Mouse (Mus musculus) embryonic facial prominence, embryonic 13.5 days (tissue): ENCODE results near the gene Irf7. TPM values are rescaled to one million over a fixed set of nuclear protein-coding genes. Genes with fewer than 3 reads are reported as not detected.

Experiments used
- ATAC-seq: fragments of 200-750 bp; cut with Nextera tagmentation; 2 replicates; pipeline ENCODE4 v1.8.0; 2017; ENCODE audit warnings: low read depth; ENCODE audit not compliant: insufficient number of reproducible peaks, insufficient read depth, low FRiP score, low TSS enrichment
- H3K27ac ChIP-seq: fragments of 300-500 bp; sonication (generic); 2 replicates; pipeline ENCODE4 v1.5.1; 2015; ENCODE audit warnings: moderate library complexity, mild to moderate bottlenecking, inconsistent platforms
- H3K27me3 ChIP-seq: fragments of 300-500 bp; sonication (generic); 2 replicates; pipeline ENCODE4 v1.6.1; 2015; ENCODE audit warnings: mild to moderate bottlenecking, inconsistent platforms
- H3K36me3 ChIP-seq: fragments of 300-500 bp; sonication (generic); 2 replicates; pipeline ENCODE4 v1.6.1; 2015; ENCODE audit warnings: mild to moderate bottlenecking, inconsistent platforms
- H3K4me1 ChIP-seq: fragments of 300-500 bp; sonication (generic); 2 replicates; pipeline ENCODE4 v1.6.1; 2015; ENCODE audit warnings: inconsistent platforms
- H3K4me2 ChIP-seq: fragments of 300-500 bp; sonication (generic); 2 replicates; pipeline ENCODE4 v1.6.1; 2015; ENCODE audit warnings: moderate library complexity, mild to moderate bottlenecking, inconsistent platforms
- H3K4me3 ChIP-seq: fragments of 300-500 bp; sonication (generic); 2 replicates; pipeline ENCODE4 v1.5.1; 2015; ENCODE audit warnings: mild to moderate bottlenecking, inconsistent platforms
- H3K9ac ChIP-seq: fragments of 300-500 bp; sonication (generic); 2 replicates; pipeline ENCODE4 v1.6.1; 2015; ENCODE audit warnings: mild to moderate bottlenecking, inconsistent platforms
- H3K9me3 ChIP-seq: fragments of 300-500 bp; sonication (generic); 2 replicates; pipeline ENCODE4 v1.6.1; 2016; ENCODE audit warnings: inconsistent platforms
- WGBS: fragments of 180-500 bp; shearing (Covaris S2); methylation state at CpG from one replicate; pipeline ENCODE4 v1.1.7; 2015; ENCODE audit warnings: mixed read lengths; 5-methylcytosine and 5-hydroxymethylcytosine counted together
- polyA plus RNA-seq: library from polyadenylated mRNA; unstranded; fragments of >200 nt; fragmentation: Nextera tagmentation; extraction: Ambion mirVana; gene quantifications from 2 replicates; pipeline ENCODE4 v1.2.1, GENCODE M21; 2015

Gene Irf7
- polyA plus RNA-seq, 1 experiment from 2014 or later: 2.4 TPM

GRCm38 (mm10) chr7:141229702-141230101, 36.6 kb downstream of the Irf7 start:
- H3K27ac ChIP-seq: no peak overlapping the region
- ATAC-seq: no peak

DNA sequence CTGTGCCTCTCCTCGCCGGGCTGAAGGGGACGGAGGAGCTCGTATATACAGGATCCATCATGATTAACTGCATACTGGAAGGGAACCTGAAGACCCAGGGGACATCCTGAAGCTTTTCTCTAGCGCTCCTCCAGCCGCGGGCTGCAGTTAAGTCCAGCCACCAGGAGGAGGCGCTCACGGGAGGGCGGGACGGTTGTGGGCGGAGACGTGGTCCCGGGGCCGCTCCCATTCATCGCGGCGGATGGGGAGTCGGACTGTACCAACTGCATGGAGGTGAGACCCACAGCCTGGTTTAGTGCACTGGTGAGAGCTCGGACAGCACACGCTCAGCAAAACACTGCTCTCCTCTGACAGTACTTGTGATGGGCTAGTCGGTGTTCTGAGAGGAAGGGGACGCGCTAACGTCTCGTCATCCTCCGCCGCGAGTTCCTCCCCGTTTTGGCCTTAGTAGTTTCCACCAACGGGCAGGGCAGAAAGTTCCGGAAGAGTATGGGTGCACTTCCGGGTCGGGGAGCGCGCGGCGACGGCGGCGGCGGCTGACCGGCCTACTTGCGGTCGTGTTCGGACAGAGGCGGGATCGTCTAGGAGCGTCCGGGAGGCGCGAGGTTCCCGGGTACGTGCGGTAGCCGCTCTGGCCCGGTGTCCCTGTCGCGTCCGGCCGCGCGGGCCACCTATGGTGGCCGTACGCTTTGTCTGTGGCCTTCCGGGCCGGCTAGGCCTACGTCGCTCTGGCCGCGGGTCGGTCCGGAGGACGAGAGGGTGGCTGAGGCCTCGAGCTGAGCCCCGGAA, 37.8 kb downstream of the Irf7 start, which contains the start of gene Phrf1:
Gene Phrf1, plus strand, starts transcription at position 506 of the 789 bp plus-strand sequence.
- H3K9ac ChIP-seq: peak within 1 kb of the TSS; percentile 99
- H3K9me3 ChIP-seq: no peaks in the 10 kb centered on the region
- H3K27ac ChIP-seq: peak within 1 kb of the TSS; percentile 93
- WGBS: under 1% methylated on average over 76 of the region's 76 CpGs
- peak; percentile 88 for ATAC-seq
- H3K4me1 ChIP-seq: peaks cover 18% of the 10 kb centered on the region
- H3K4me2 ChIP-seq: peak within 1 kb of the TSS; percentile 96
- peaks cover 30% of the 10 kb centered on the region for H3K36me3 ChIP-seq
- H3K27me3 ChIP-seq: no peaks in the 10 kb centered on the region
- peak within 1 kb of the TSS; percentile 100 for H3K4me3 ChIP-seq

More at GRCm38 (mm10) chr7:141229702-141230101, 36.6 kb downstream of the Irf7 start:
- no peaks in the 10 kb centered on the region for H3K9me3 ChIP-seq
- peaks cover 42% of the 10 kb centered on the region for H3K36me3 ChIP-seq
- H3K27me3 ChIP-seq: no peaks in the 10 kb centered on the region
- H3K4me2 ChIP-seq: peak overlapping the region; percentile 96
- peak overlapping the region; percentile 99 for H3K9ac ChIP-seq
- peak overlapping the region; percentile 100 for H3K4me3 ChIP-seq
- peaks cover 18% of the 10 kb centered on the region for H3K4me1 ChIP-seq
- 59% methylated on average over 6 of the region's 6 CpGs for WGBS

DNA sequence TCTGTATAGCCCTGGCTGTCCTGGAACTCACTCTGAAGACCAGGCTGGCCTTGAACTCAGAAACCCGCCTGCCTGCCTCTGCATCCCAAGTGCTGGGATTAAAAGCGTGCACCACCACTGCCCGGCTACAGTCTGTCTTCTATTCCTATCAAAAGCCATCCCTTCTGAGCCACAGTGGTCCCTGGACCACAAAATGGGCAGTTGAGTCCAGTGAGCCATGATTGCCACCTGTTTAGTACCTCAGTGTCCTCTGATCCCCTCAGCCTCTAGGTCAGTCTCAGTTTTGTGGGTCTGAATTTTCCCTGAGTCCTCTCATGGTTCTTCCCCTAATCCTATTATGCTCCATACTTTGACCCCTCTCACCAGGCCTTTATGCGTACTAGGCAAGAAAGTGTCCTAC, 38.5 kb downstream of the Irf7 start:
- H3K4me1 ChIP-seq: peaks cover 18% of the 10 kb centered on the region
- ATAC-seq: 0 out of 2 replicates have a peak, but pooled peaks have one; percentile 1
- peak overlapping the region; percentile 99; the same call in 1 of the 2 replicates for H3K9ac ChIP-seq
- no peaks in the 10 kb centered on the region for H3K9me3 ChIP-seq
- no peaks in the 10 kb centered on the region for H3K27me3 ChIP-seq
- H3K4me2 ChIP-seq: peak overlapping the region; percentile 96
- WGBS: 81% methylated on average over 4 of the region's 4 CpGs
- H3K27ac ChIP-seq: peak overlapping the region; percentile 93; the same call in 1 of the 2 replicates
- H3K4me3 ChIP-seq: peak overlapping the region; percentile 100; the same call in 1 of the 2 replicates
- peaks cover 23% of the 10 kb centered on the region for H3K36me3 ChIP-seq

- H3K9ac ChIP-seq: no peak overlapping the region
- WGBS: 82% methylated on average over 6 of the region's 6 CpGs
- H3K4me1 ChIP-seq: peaks cover 27% of the 10 kb centered on the region
- ATAC-seq: no peak
- no peak overlapping the region for H3K4me2 ChIP-seq
- no peak overlapping the region for H3K4me3 ChIP-seq
- no peaks in the 10 kb centered on the region for H3K9me3 ChIP-seq
- H3K27ac ChIP-seq: no peak overlapping the region
- H3K27me3 ChIP-seq: no peaks in the 10 kb centered on the region
- H3K36me3 ChIP-seq: peaks cover 11% of the 10 kb centered on the region
Measured at GRCm38 (mm10) chr7:141226535-141226934, 39.7 kb downstream of the Irf7 start.

DNA sequence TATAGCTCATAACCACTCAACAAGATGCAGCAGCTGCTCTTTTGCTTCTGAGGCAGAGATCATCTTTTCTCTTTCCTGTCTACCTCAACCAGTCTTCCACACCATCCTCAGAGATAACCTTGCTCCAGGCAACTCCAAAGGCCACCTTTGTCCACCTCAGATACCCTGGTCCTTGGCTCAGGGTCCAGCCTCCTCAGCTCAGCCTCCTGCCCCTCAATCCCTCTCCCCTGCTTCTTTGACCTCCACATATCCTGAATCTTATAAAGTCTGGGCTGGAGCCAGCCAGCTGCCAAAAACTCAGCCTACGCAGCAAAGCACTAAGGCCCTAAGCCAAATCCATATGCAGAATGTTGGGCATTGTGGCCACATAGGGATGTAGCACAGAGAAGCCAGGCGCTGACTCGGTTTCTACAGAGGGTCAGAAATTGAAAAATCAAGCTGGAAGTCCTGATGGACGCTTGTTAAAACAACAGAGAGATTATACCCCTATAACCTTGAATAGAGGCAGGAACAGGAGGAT, 43.5 kb downstream of the Irf7 start:
- Histone ChIP-seq H3K9ac (peak overlapping the region; percentile 82; the same call in 1 of the 2 replicates), H3K27ac (peak overlapping the region; percentile 89), H3K4me2 (no peak overlapping the region), H3K27me3 (no peaks in the 10 kb centered on the region), H3K36me3 (peaks cover 10% of the 10 kb centered on the region; the same call in 1 of the 2 replicates), H3K4me3 (no peak overlapping the region), H3K9me3 (no peaks in the 10 kb centered on the region), H3K4me1 (peaks cover 23% of the 10 kb centered on the region)
- 84% methylated on average over 4 of the region's 4 CpGs for WGBS
- no peak for ATAC-seq

DNA sequence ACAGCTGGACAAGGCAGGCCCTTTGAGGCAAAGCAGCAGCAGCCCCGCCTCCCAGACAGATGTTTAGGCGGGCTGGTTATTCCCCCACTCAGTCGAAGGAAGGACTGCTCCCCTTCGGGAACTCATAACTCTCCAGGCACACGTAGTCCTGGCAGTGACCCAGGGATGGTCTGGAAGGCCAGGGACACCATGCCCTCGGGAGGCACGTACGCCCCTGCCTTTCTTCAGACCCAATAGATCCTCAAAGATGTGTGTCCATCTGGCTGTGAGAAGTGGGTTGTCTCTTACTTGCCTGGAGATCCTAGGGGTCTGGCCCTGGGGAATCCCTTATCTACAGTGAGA, 44.2 kb downstream of the Irf7 start:
- H3K9me3 ChIP-seq: no peaks in the 10 kb centered on the region
- H3K36me3 ChIP-seq: peaks cover 16% of the 10 kb centered on the region
- no peak for ATAC-seq
- no peaks in the 10 kb centered on the region for H3K27me3 ChIP-seq
- H3K27ac ChIP-seq: peak overlapping the region; percentile 89
- peaks cover 27% of the 10 kb centered on the region for H3K4me1 ChIP-seq
- 11% methylated on average over 8 of the region's 8 CpGs for WGBS
- H3K4me3 ChIP-seq: peak overlapping the region; percentile 63
- H3K9ac ChIP-seq: peak overlapping the region; percentile 82
- peak overlapping the region; percentile 92 for H3K4me2 ChIP-seq

DNA sequence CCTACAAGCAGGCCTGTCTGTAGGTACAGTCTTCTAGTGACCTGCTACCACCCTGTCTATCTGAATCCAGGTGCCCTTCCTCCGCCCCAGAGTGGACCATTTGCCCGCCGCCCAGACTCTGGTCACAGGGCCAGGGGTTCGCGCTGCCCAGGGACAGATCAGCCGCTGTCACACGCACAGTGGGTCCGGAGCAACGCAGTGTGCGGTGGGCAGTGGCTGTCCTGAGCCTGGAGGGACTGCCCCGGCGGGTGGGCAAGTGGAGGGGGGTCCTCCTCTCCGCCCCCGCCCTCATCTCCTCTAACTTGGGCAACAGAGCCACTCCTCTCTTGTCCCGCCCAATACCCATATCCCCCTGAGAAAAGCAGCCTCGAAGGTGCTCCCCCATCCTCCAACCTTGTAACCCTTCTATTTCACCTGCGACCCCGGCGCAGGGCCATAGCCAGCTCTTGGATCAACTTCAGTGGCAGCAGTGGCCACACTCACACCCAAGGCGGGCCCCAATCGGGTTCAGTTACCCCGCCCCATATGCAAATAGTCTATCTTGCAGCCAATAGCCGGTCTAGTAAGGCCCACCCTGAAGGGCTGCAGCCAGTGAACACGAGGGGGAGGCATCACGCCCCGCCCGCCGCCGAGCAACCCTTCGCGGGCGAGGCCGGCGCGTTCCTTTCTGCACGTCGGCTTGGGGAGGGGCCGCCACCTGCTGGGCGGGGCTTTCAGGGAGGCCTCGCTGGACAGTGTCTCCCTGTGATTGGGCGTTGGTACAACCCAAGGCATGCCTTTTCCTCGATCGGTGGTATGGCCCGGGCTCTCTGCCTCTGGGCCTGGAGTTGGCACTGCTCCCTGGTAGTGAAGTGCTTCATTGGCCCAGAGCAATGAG, 44.8 kb downstream of the Irf7 start:
- ATAC-seq: peak; percentile 96
- H3K9ac ChIP-seq: peak overlapping the region; percentile 82
- peaks cover 33% of the 10 kb centered on the region for H3K4me1 ChIP-seq
- 3% methylated on average over 44 of the region's 44 CpGs for WGBS
- H3K27me3 ChIP-seq: no peaks in the 10 kb centered on the region
- H3K27ac ChIP-seq: peak overlapping the region; percentile 89
- peak overlapping the region; percentile 63 for H3K4me3 ChIP-seq
- H3K9me3 ChIP-seq: no peaks in the 10 kb centered on the region
- peaks cover 17% of the 10 kb centered on the region for H3K36me3 ChIP-seq
- peak overlapping the region; percentile 92 for H3K4me2 ChIP-seq

GRCm38 (mm10) chr7:141220377-141220776, 45.9 kb downstream of the Irf7 start:
- Histone ChIP-seq H3K4me2 (peak overlapping the region; percentile 92), H3K27ac (no peak overlapping the region; the same call in 1 of the 2 replicates), H3K4me3 (peak overlapping the region; percentile 63), H3K27me3 (no peaks in the 10 kb centered on the region), H3K9me3 (no peaks in the 10 kb centered on the region), H3K4me1 (peaks cover 40% of the 10 kb centered on the region), H3K36me3 (peaks cover 17% of the 10 kb centered on the region), H3K9ac (peak overlapping the region; percentile 82)
- WGBS: 63% methylated on average over 1 of the region's 1 CpGs
- no peak for ATAC-seq

GRCm38 (mm10) chr7:141219558-141220099, 46.7 kb downstream of the Irf7 start:
- H3K27ac ChIP-seq: no peak overlapping the region
- no peaks in the 10 kb centered on the region for H3K9me3 ChIP-seq
- no peak for ATAC-seq
- H3K4me1 ChIP-seq: peaks cover 45% of the 10 kb centered on the region
- WGBS: 81% methylated on average over 1 of the region's 1 CpGs
- no peak overlapping the region for H3K4me2 ChIP-seq
- H3K27me3 ChIP-seq: no peaks in the 10 kb centered on the region
- no peak overlapping the region for H3K4me3 ChIP-seq
- H3K36me3 ChIP-seq: peaks cover 17% of the 10 kb centered on the region
- no peak overlapping the region for H3K9ac ChIP-seq

- no peak overlapping the region for H3K4me3 ChIP-seq
- 0 out of 2 replicates have a peak overlapping the region, but pooled peaks have one; percentile 7 for H3K9ac ChIP-seq
- no peaks in the 10 kb centered on the region for H3K9me3 ChIP-seq
- peaks cover 17% of the 10 kb centered on the region for H3K36me3 ChIP-seq
- ATAC-seq: no peak
- peak overlapping the region; percentile 51; the same call in 1 of the 2 replicates for H3K27ac ChIP-seq
- 82% methylated on average over 5 of the region's 5 CpGs for WGBS
- H3K4me1 ChIP-seq: peaks cover 45% of the 10 kb centered on the region
- no peak overlapping the region for H3K4me2 ChIP-seq
- H3K27me3 ChIP-seq: no peaks in the 10 kb centered on the region
Measured at GRCm38 (mm10) chr7:141218557-141219133, 47.6 kb downstream of the Irf7 start.

DNA sequence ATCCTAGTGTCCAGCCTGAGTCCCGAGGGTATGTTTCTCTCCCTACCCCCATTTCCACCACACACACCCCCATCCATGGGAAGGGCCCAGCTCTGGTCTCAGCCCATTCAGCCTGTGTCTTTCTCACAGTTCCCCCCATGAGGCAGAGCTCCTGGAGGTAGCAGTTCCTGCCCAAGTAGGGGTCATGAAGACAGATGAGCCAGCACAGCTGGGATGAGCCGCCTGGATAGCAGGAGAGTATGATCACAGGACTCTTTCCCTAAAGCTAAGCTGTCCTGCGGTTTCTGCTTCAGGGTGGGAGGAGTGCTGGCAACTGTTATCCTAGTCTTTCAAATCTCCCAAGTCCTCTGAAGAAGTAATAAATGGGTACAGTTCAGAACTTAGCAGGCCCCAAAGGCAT, 48.1 kb downstream of the Irf7 start:
- Histone ChIP-seq H3K9me3 (no peaks in the 10 kb centered on the region), H3K4me1 (peaks cover 45% of the 10 kb centered on the region), H3K36me3 (peaks cover 17% of the 10 kb centered on the region), H3K4me2 (no peak overlapping the region), H3K9ac (0 out of 2 replicates have a peak overlapping the region, but pooled peaks have one; percentile 7), H3K4me3 (no peak overlapping the region), H3K27ac (no peak overlapping the region), H3K27me3 (no peaks in the 10 kb centered on the region)
- no peak for ATAC-seq
- 70% methylated on average over 3 of the region's 3 CpGs for WGBS
